Mouse (Mus musculus): ENCODE results near the gene Rbm6. TPM values are rescaled to one million over a fixed set of nuclear protein-coding genes. Genes with fewer than 3 reads are reported as not detected.

Rbm6 gene
- total and polyA plus RNA-seq, 3 experiments = 38.7 to 184 (median 105) TPM

- H3K27me3 ChIP-seq (ENCODE audit: insufficient read depth, low read length) = peaks cover 28% of the 10 kb centered on the region
- H3K4me3 ChIP-seq (ENCODE audit: low read depth, low read length) = no peak overlapping the region
- H3K36me3 ChIP-seq (replicated peaks) = peaks cover 57% of the 10 kb centered on the region
- TF ChIP-seq GATA2 (IDR thresholded peaks at IDR 0.05; ENCODE audit: borderline replicate concordance, low read depth, low read length) = no peak
- peak; percentile 40; the same call in 1 of the 2 replicates for TF ChIP-seq POLR2AphosphoS5 (IDR thresholded peaks at IDR 0.05; ENCODE audit: insufficient replicate concordance, low read depth, low read length)
- no peak for TF ChIP-seq GATA1 (IDR thresholded peaks at IDR 0.05; ENCODE audit: borderline replicate concordance, low read length)
- TF ChIP-seq CTCF (IDR thresholded peaks at IDR 0.05; ENCODE audit: low read depth, low read length) = peak; percentile 91
- H3K4me1 ChIP-seq (ENCODE audit: insufficient read depth, low read depth, low read length) = peaks cover 48% of the 10 kb centered on the region
- H3K9me3 ChIP-seq (replicated peaks) = no peaks in the 10 kb centered on the region
- ATAC-seq (ENCODE audit: extremely low read depth, insufficient number of reproducible peaks, low FRiP score, poor library complexity, severe bottlenecking) (0 out of 2 replicates have a peak, but pooled peaks have one; percentile 19), DNase-seq (ENCODE audit: low spot score) (peak; percentile 64)
Observed at GRCm38 (mm10) chr9:107738020-107738840, 134.8 kb downstream of the Rbm6 start.

- Histone ChIP-seq H3K4me3 (ENCODE audit: low read depth, low read length) (no peak overlapping the region), H3K36me3 (replicated peaks) (peaks cover 36% of the 10 kb centered on the region), H3K4me1 (ENCODE audit: insufficient read depth, low read depth, low read length) (peaks cover 46% of the 10 kb centered on the region), H3K9me3 (replicated peaks) (no peaks in the 10 kb centered on the region), H3K27me3 (ENCODE audit: insufficient read depth, low read length) (peaks cover 38% of the 10 kb centered on the region)
- TF ChIP-seq TAL1 (conservative IDR thresholded peaks at IDR 0.05; ENCODE audit: low read depth, low read length) = no peak
- TF ChIP-seq CTCF (IDR thresholded peaks at IDR 0.05; ENCODE audit: low read depth, low read length) = no peak
- no peak for TF ChIP-seq POLR2AphosphoS5 (IDR thresholded peaks at IDR 0.05; ENCODE audit: insufficient replicate concordance, low read depth, low read length)
- no peak for TF ChIP-seq GATA1 (IDR thresholded peaks at IDR 0.05; ENCODE audit: borderline replicate concordance, low read length)
- TF ChIP-seq GATA2 (IDR thresholded peaks at IDR 0.05; ENCODE audit: borderline replicate concordance, low read depth, low read length) = no peak
- DNase-seq (ENCODE audit: low spot score) (no peak), ATAC-seq (ENCODE audit: extremely low read depth, insufficient number of reproducible peaks, low FRiP score, poor library complexity, severe bottlenecking) (no peak)
Observed at GRCm38 (mm10) chr9:107736185-107736485, 136.9 kb downstream of the Rbm6 start.

DNA sequence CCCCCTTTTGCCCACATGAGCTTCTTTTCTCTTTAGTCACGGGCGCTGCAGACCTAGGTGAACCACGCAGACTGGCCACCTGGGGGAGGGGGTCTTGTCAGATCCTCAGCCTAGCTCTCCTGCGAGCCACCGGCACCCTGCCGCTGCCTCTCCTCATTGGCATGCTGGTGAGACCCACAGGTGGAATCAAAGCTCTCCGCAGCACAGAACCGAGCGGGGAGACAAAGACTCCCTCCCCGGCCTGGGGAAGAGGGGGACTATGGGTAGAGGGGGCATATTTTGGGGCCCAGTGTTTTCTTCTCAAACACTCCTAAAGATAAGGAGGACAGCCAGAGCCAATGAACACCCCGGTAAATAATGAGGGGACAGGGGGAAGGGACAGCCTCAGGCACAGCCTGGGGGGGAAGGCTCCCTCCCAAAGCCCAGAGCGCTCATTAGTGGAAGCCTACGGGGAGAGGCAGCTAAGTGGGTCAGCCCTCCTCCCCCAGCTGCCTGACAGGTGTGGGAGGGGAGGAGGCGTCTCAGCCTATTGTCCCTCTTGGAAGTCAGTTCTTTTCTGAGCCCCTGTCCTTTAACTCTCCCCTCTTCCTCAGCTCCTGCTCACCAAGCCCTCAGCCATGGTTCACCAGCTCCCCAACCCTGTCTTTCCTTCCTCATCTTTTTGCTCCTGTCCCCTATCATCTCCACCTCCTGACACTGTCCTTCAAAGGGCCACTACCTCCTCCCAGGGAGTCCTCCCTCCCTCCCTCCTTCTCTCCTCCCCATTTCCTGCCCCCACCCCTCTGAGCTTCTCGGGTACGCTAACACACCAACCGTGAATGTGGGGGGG lies 137.5 kb downstream of the Rbm6 start:
- peaks cover 43% of the 10 kb centered on the region for H3K4me1 ChIP-seq (ENCODE audit: insufficient read depth, low read depth, low read length)
- no peak overlapping the region; the same call in 1 of the 2 replicates for H3K4me3 ChIP-seq (ENCODE audit: low read depth, low read length)

DNA sequence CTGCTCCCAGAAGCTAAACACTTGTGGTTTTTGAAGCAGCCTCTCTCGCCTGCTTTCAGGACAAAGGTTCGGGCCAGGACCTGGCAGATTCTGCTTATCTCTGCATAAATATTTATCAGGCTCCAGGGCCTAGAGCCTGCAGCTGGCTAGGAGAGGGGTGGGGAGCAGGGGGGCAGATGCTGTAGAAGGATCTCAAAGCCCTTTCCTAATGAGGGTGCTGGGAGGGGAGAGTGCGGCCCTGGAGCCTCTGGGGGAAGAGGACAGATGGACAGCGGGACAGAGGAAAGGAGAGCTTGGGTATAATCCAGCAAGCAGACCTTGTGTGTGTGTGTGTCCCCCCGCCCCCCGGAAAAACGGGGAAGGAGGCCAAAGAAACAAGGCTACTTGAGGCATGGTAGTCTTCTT lies 138.5 kb downstream of the Rbm6 start:
- ATAC-seq (ENCODE audit: extremely low read depth, insufficient number of reproducible peaks, low FRiP score, poor library complexity, severe bottlenecking) (no peak), DNase-seq (ENCODE audit: low spot score) (no peak)
- peaks cover 39% of the 10 kb centered on the region for H3K4me1 ChIP-seq (ENCODE audit: insufficient read depth, low read depth, low read length)
- H3K36me3 ChIP-seq (replicated peaks) = peaks cover 20% of the 10 kb centered on the region
- H3K9me3 ChIP-seq (replicated peaks) = no peaks in the 10 kb centered on the region
- no peak overlapping the region for H3K4me3 ChIP-seq (ENCODE audit: low read depth, low read length)
- peaks cover 49% of the 10 kb centered on the region for H3K27me3 ChIP-seq (ENCODE audit: insufficient read depth, low read length)
- TF ChIP-seq GATA1 (IDR thresholded peaks at IDR 0.05; ENCODE audit: borderline replicate concordance, low read length) (no peak), GATA2 (IDR thresholded peaks at IDR 0.05; ENCODE audit: borderline replicate concordance, low read depth, low read length) (no peak), TAL1 (conservative IDR thresholded peaks at IDR 0.05; ENCODE audit: low read depth, low read length) (no peak), POLR2AphosphoS5 (IDR thresholded peaks at IDR 0.05; ENCODE audit: insufficient replicate concordance, low read depth, low read length) (no peak), CTCF (IDR thresholded peaks at IDR 0.05; ENCODE audit: low read depth, low read length) (no peak)

More for the DNA sequence above, 137.5 kb downstream of the Rbm6 start:
- TF ChIP-seq GATA2 (IDR thresholded peaks at IDR 0.05; ENCODE audit: borderline replicate concordance, low read depth, low read length) = no peak
- TF ChIP-seq TAL1 (conservative IDR thresholded peaks at IDR 0.05; ENCODE audit: low read depth, low read length) = no peak
- no peak for TF ChIP-seq POLR2AphosphoS5 (IDR thresholded peaks at IDR 0.05; ENCODE audit: insufficient replicate concordance, low read depth, low read length)
- no peak for TF ChIP-seq GATA1 (IDR thresholded peaks at IDR 0.05; ENCODE audit: borderline replicate concordance, low read length)
- no peak for TF ChIP-seq CTCF (IDR thresholded peaks at IDR 0.05; ENCODE audit: low read depth, low read length)
- peaks cover 30% of the 10 kb centered on the region for H3K36me3 ChIP-seq (replicated peaks)
- DNase-seq (ENCODE audit: low spot score) = no peak
- ATAC-seq (ENCODE audit: extremely low read depth, insufficient number of reproducible peaks, low FRiP score, poor library complexity, severe bottlenecking) = no peak
- H3K9me3 ChIP-seq (replicated peaks) = no peaks in the 10 kb centered on the region
- peaks cover 44% of the 10 kb centered on the region for H3K27me3 ChIP-seq (ENCODE audit: insufficient read depth, low read length)

DNA sequence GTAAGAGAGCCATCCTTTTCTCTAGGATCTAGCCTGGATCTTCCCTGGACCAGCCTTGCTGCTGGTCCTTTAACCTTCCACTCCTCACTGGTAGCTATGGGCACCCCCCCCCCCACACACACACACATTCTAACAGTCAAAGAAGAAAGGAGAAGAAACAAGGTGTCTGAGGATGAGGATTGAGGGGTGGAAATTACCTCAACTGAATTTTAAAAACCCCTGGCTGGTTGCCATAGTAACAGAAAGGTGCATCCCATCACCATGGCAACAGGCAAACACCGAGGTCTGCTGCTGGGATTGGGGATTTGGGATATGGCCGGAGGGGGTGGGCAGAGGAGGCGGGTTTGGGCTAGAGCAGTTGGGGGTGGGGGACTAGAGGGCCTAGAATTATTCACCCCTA lies 143.3 kb downstream of the Rbm6 start:
- no peak for ATAC-seq (ENCODE audit: extremely low read depth, insufficient number of reproducible peaks, low FRiP score, poor library complexity, severe bottlenecking)
- H3K36me3 ChIP-seq (replicated peaks) = no peaks in the 10 kb centered on the region
- H3K4me1 ChIP-seq (ENCODE audit: insufficient read depth, low read depth, low read length) = peaks cover 31% of the 10 kb centered on the region
- H3K4me3 ChIP-seq (ENCODE audit: low read depth, low read length) = no peak overlapping the region
- no peak for TF ChIP-seq TAL1 (conservative IDR thresholded peaks at IDR 0.05; ENCODE audit: low read depth, low read length)
- TF ChIP-seq CTCF (IDR thresholded peaks at IDR 0.05; ENCODE audit: low read depth, low read length) = no peak
- no peak for TF ChIP-seq GATA2 (IDR thresholded peaks at IDR 0.05; ENCODE audit: borderline replicate concordance, low read depth, low read length)
- no peak for TF ChIP-seq GATA1 (IDR thresholded peaks at IDR 0.05; ENCODE audit: borderline replicate concordance, low read length)
- TF ChIP-seq POLR2AphosphoS5 (IDR thresholded peaks at IDR 0.05; ENCODE audit: insufficient replicate concordance, low read depth, low read length) = no peak
- no peaks in the 10 kb centered on the region for H3K9me3 ChIP-seq (replicated peaks)
- H3K27me3 ChIP-seq (ENCODE audit: insufficient read depth, low read length) = peaks cover 71% of the 10 kb centered on the region
- DNase-seq (ENCODE audit: low spot score) = no peak

Measured in G1E (cell line).